Mouse (Mus musculus) megakaryocyte, embryonic 14.5 days (primary cell): ENCODE results near the gene Tnrc18. TPM values are rescaled to one million over a fixed set of nuclear protein-coding genes. Genes with fewer than 3 reads are reported as not detected.

Experiments
- H3K27me3 ChIP-seq: replicated peaks from 2 replicates; pipeline ENCODE3; 2012; ENCODE audit warnings: inconsistent platforms
- H3K36me3 ChIP-seq: replicated peaks from 2 replicates; pipeline ENCODE3; 2012; ENCODE audit warnings: low read length, inconsistent platforms, mixed read lengths
- H3K4me1 ChIP-seq: 2 replicates; pipeline ENCODE4 v1.6.1; 2012; ENCODE audit warnings: inconsistent platforms
- H3K4me3 ChIP-seq: replicated peaks from 2 replicates; pipeline ENCODE3; 2012; ENCODE audit warnings: moderate library complexity, mild to moderate bottlenecking, inconsistent platforms
- H3K9me3 ChIP-seq: 2 replicates; pipeline ENCODE4 v1.6.1; 2012; ENCODE audit warnings: inconsistent platforms
- FLI1 ChIP-seq: IDR thresholded peaks from 2 replicates; pipeline ENCODE4 v1.6.1; 2012; ENCODE audit warnings: low read length, inconsistent platforms, mixed read lengths
- GATA1 ChIP-seq: IDR thresholded peaks from 3 replicates; pipeline ENCODE4 v1.6.1; 2012; ENCODE audit warnings: mixed read lengths, low read length, inconsistent platforms, borderline replicate concordance
- polyA plus RNA-seq: library from polyadenylated mRNA; stranded (reverse); fragments of >175 nt; gene quantifications from 2 replicates; pipeline ENCODE4 v1.2.3, GENCODE M21; 2012; ENCODE audit warnings: low replicate concordance; ENCODE audit not compliant: insufficient read depth

Tnrc18 gene
- 32.1 and 36.1 TPM in 2 replicates for polyA plus RNA-seq

GRCm38 (mm10) chr5:142817524-142818434 lies at the start of gene Tnrc18:
TSS of gene Tnrc18 (minus strand) at chr5:142817662.
- Histone ChIP-seq H3K9me3 (no peaks in the 10 kb centered on the region), H3K27me3 (peaks cover 96% of the 10 kb centered on the region), H3K4me3 (peak within 1 kb of the TSS; percentile 93), H3K36me3 (no peaks in the 10 kb centered on the region), H3K4me1 (peaks cover 82% of the 10 kb centered on the region)
- TF ChIP-seq FLI1: no peak
- no peak for TF ChIP-seq GATA1

DNA sequence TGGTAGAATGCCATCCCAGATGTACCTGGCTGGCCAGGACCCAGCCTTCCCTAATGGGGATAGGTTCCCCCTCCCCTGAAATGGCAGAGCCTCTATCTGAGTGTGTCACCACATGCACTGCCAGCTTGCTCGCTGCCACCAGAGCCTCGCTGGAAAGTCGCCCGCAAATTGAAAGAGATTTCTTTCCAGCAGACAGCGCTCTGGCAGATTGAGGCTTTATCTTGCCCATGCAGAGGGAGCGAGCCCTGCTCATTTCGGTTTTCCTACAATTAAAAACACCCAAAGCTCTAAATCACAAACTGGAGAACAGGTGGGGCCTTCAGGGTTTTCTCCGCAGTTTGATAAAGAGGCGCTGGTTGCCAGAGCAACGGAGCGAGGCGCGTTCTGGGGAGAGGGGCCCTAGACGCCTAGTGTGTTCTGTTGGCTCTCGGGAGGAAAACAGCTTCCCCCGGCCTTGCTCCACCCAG lies 40.3 kb upstream of the Tnrc18 start:
- Histone ChIP-seq H3K4me1 (peaks cover 13% of the 10 kb centered on the region), H3K4me3 (no peak overlapping the region), H3K27me3 (peaks cover 19% of the 10 kb centered on the region), H3K9me3 (peaks cover 19% of the 10 kb centered on the region), H3K36me3 (no peaks in the 10 kb centered on the region)
- TF ChIP-seq GATA1: no peak
- TF ChIP-seq FLI1: no peak

DNA sequence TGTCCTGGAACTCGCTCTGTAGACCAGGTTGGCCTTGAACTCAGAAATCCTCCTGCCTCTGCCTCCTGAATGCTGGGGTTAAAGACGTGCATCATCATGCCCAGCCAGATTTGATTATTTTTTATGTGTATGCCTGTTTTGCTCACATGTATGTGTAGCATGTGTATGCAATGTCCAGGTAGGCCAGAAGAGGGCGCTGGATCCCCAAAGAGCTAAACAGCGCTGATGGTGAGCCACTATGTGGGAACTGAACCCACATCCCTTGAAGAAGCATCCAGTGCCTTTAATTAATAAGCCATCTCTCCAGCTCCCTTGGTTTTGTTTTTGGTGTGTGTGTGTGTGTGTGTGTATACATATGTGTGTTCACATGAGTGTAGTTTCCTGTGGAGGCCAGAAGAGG lies 38.9 kb upstream of the Tnrc18 start:
- Histone ChIP-seq H3K4me3 (no peak overlapping the region), H3K9me3 (peaks cover 19% of the 10 kb centered on the region), H3K4me1 (peaks cover 13% of the 10 kb centered on the region), H3K36me3 (no peaks in the 10 kb centered on the region), H3K27me3 (peaks cover 23% of the 10 kb centered on the region)
- TF ChIP-seq FLI1 (no peak), GATA1 (no peak)

- no peak for TF ChIP-seq FLI1
- TF ChIP-seq GATA1: no peak
- H3K4me3 ChIP-seq: peak overlapping the region; percentile 33
- peaks cover 13% of the 10 kb centered on the region for H3K4me1 ChIP-seq
- H3K9me3 ChIP-seq: peaks cover 19% of the 10 kb centered on the region
- H3K36me3 ChIP-seq: no peaks in the 10 kb centered on the region
- H3K27me3 ChIP-seq: peaks cover 29% of the 10 kb centered on the region
Measured at GRCm38 (mm10) chr5:142854877-142855276, 37.4 kb upstream of the Tnrc18 start.

- Histone ChIP-seq H3K27me3 (peaks cover 31% of the 10 kb centered on the region), H3K4me3 (no peak overlapping the region), H3K4me1 (peaks cover 13% of the 10 kb centered on the region), H3K9me3 (peaks cover 19% of the 10 kb centered on the region), H3K36me3 (no peaks in the 10 kb centered on the region)
- TF ChIP-seq FLI1: no peak
- TF ChIP-seq GATA1: no peak
Measured at GRCm38 (mm10) chr5:142853585-142853984, 36.1 kb upstream of the Tnrc18 start.

GRCm38 (mm10) chr5:142851681-142852049 lies 34.2 kb upstream of the Tnrc18 start:
- peaks cover 17% of the 10 kb centered on the region for H3K9me3 ChIP-seq
- TF ChIP-seq GATA1 (no peak), FLI1 (no peak)
- H3K4me3 ChIP-seq: no peak overlapping the region
- no peaks in the 10 kb centered on the region for H3K36me3 ChIP-seq
- H3K4me1 ChIP-seq: peaks cover 10% of the 10 kb centered on the region
- H3K27me3 ChIP-seq: peaks cover 25% of the 10 kb centered on the region

DNA sequence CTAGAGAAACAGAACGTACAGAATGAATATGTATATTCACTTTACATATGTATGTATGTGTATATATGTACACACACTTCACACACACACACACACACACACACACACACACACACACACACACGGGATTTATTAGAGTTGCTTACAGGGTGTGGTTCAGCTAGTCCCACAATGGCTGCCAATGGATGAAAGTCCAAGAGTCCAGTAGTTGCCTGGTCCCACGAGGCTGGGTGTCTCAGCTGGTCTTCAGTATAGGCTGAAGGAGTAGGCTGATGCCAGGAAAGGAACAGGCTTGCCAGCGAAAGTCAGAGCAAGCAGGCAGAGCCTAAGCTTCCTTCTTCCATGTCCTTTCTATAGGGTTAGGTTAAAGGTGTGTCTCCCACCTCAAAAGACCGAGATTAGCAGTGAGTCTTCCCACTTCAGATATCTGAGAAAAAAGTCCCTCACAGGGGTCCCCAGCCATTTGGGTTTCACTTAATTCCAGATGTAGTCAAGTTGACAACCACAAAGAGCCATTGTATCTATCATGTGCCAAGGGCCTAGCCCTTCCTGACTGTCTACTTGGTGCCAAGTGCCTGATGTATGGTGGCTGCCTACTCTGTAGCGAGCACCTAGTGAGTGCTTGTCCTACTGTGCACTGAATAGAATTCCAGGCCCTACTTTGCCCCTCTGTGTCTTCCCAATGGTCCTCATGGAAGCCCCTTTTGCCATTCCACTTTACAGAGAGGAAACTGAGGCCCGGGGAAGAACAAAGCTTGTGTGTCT lies 33.6 kb upstream of the Tnrc18 start:
- TF ChIP-seq FLI1: no peak
- TF ChIP-seq GATA1: no peak
- H3K36me3 ChIP-seq: no peaks in the 10 kb centered on the region
- no peak overlapping the region for H3K4me3 ChIP-seq
- H3K4me1 ChIP-seq: peaks cover 10% of the 10 kb centered on the region
- H3K27me3 ChIP-seq: peaks cover 26% of the 10 kb centered on the region
- peaks cover 12% of the 10 kb centered on the region for H3K9me3 ChIP-seq

GRCm38 (mm10) chr5:142850476-142850875 lies 33.0 kb upstream of the Tnrc18 start:
- H3K9me3 ChIP-seq: peaks cover 9% of the 10 kb centered on the region
- H3K36me3 ChIP-seq: no peaks in the 10 kb centered on the region
- peaks cover 26% of the 10 kb centered on the region for H3K27me3 ChIP-seq
- peaks cover 10% of the 10 kb centered on the region for H3K4me1 ChIP-seq
- no peak overlapping the region for H3K4me3 ChIP-seq
- TF ChIP-seq GATA1: no peak
- TF ChIP-seq FLI1: no peak

DNA sequence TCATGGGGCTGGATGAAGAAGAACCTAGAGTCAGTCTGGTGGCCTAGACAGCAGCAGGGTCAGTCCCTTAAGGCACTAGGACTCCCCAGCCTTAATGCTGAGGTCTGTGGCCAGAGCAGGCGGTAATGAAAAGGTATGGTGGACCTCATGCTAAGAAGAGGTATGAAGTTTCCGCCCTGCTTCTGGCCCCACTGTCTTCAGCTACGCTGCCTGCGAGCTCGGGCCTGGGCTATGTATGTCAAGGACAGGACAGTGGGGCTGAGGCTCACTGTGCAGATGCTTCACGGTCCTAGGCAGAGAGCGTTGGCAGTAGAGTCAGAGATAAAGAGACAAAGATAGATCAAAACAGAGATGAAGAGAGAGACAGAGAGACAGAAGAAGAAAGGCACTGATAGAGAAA lies 31.4 kb upstream of the Tnrc18 start:
- H3K4me3 ChIP-seq: no peak overlapping the region
- peaks cover 26% of the 10 kb centered on the region for H3K27me3 ChIP-seq
- no peaks in the 10 kb centered on the region for H3K9me3 ChIP-seq
- H3K36me3 ChIP-seq: no peaks in the 10 kb centered on the region
- TF ChIP-seq FLI1: no peak
- no peak for TF ChIP-seq GATA1
- H3K4me1 ChIP-seq: peaks cover 4% of the 10 kb centered on the region; the same call in 1 of the 2 replicates
